Mouse (Mus musculus) limb, embryonic 11.5 days (tissue): ENCODE results near the gene Ldb3. TPM values are rescaled to one million over a fixed set of nuclear protein-coding genes. Genes with fewer than 3 reads are reported as not detected.

Source experiments
- ATAC-seq: fragments of 200-750 bp; cut with Nextera tagmentation; 2 replicates; pipeline ENCODE4 v1.8.0; 2017; ENCODE audit warnings: low read depth; ENCODE audit not compliant: insufficient number of reproducible peaks, low FRiP score, low TSS enrichment
- DNase-seq: peaks from one replicate; pipeline ENCODE4 v3.0.0-alpha.2; 2015; ENCODE audit warnings: low spot score
- H3K27ac ChIP-seq: fragments of 300-500 bp; sonication (generic); replicated peaks from 2 replicates; pipeline ENCODE4 v1.5.1; 2014; ENCODE audit warnings: low read depth, mild to moderate bottlenecking, low read length
- H3K27me3 ChIP-seq: fragments of 300-500 bp; sonication (generic); 2 replicates; pipeline ENCODE4 v1.6.1; 2014; ENCODE audit warnings: mild to moderate bottlenecking, low read length, mixed read lengths; ENCODE audit not compliant: control insufficient read depth, insufficient read depth
- H3K36me3 ChIP-seq: fragments of 300-500 bp; sonication (generic); 2 replicates; pipeline ENCODE4 v1.6.1; 2014; ENCODE audit warnings: mild to moderate bottlenecking, low read length, moderate library complexity, mixed read lengths; ENCODE audit not compliant: control insufficient read depth, insufficient read depth
- H3K4me1 ChIP-seq: fragments of 300-500 bp; sonication (generic); 2 replicates; pipeline ENCODE4 v1.6.1; 2014; ENCODE audit warnings: low read length, mixed read lengths; ENCODE audit not compliant: control insufficient read depth, insufficient read depth
- H3K4me2 ChIP-seq: fragments of 300-500 bp; sonication (generic); 2 replicates; pipeline ENCODE4 v1.6.1; 2014; ENCODE audit warnings: low read depth, mild to moderate bottlenecking, moderate library complexity; ENCODE audit not compliant: severe bottlenecking
- H3K4me3 ChIP-seq: fragments of 300-500 bp; sonication (generic); 2 replicates; pipeline ENCODE4 v1.5.1; 2014; ENCODE audit warnings: low read depth, low read length
- H3K9ac ChIP-seq: fragments of 300-500 bp; sonication (generic); 2 replicates; pipeline ENCODE4 v1.6.1; 2014; ENCODE audit warnings: mild to moderate bottlenecking, low read length
- H3K9me3 ChIP-seq: fragments of 300-500 bp; sonication (generic); 2 replicates; pipeline ENCODE4 v1.6.1; 2016; ENCODE audit warnings: low read length; ENCODE audit not compliant: control insufficient read depth
- WGBS: fragments of 180-500 bp; shearing (Covaris S2); extraction: QIAGEN DNeasy Blood & Tissue Kit; methylation state at CpG from one replicate; pipeline ENCODE4 v1.1.7; 2014; 5-methylcytosine and 5-hydroxymethylcytosine counted together
- polyA plus RNA-seq: library from polyadenylated mRNA; unstranded; fragments of >200 nt; fragmentation: Nextera tagmentation; extraction: Ambion mirVana; gene quantifications from 2 replicates; pipeline ENCODE4 v1.2.1, GENCODE M21; 2014

The Ldb3 gene
- polyA plus RNA-seq, 1 experiment from 2014 or later: 0.68 TPM

- no peak overlapping the region for H3K9ac ChIP-seq
- no peaks in the 10 kb centered on the region for H3K36me3 ChIP-seq
- 0 out of 2 replicates have a peak overlapping the region, but pooled peaks have one; percentile 64 for H3K4me2 ChIP-seq
- peaks cover 6% of the 10 kb centered on the region; the same call in 1 of the 2 replicates for H3K4me1 ChIP-seq
- no peaks in the 10 kb centered on the region for H3K27me3 ChIP-seq
- no peak overlapping the region for H3K27ac ChIP-seq
- ATAC-seq (no peak), DNase-seq (no peak)
- 77% methylated on average over 4 of the region's 4 CpGs for WGBS
- no peak overlapping the region for H3K4me3 ChIP-seq
- H3K9me3 ChIP-seq: no peaks in the 10 kb centered on the region
These were observed 88.8 kb downstream of the Ldb3 start for GRCm38 (mm10) chr14:34499664-34500063.

DNA sequence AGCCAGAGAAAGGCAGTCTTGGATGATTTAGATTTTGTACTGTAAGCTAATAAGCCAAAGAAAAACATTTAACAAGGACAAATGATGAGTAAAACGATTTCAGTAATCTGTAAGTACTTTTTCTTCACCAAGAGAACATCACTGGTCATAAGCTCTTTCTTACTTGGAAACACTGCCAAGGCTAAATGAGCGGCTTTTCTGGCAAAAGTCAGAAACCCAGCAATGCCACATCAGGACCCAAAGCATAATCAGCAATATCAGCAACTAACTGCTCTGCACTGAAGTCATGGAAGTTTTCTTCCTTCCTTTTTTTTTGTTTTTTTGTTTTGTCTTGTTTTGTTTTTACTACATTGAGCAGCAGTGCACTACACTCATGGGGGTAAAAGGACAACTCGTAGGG lies 91.1 kb downstream of the Ldb3 start:
- DNase-seq: no peak
- 84% methylated on average over 3 of the region's 3 CpGs for WGBS
- Histone ChIP-seq H3K4me3 (no peak overlapping the region), H3K9ac (no peak overlapping the region), H3K36me3 (no peaks in the 10 kb centered on the region), H3K27ac (no peak overlapping the region), H3K27me3 (no peaks in the 10 kb centered on the region), H3K4me1 (peaks cover 6% of the 10 kb centered on the region; the same call in 1 of the 2 replicates), H3K9me3 (no peaks in the 10 kb centered on the region), H3K4me2 (no peak overlapping the region)
- ATAC-seq: no peak

DNA sequence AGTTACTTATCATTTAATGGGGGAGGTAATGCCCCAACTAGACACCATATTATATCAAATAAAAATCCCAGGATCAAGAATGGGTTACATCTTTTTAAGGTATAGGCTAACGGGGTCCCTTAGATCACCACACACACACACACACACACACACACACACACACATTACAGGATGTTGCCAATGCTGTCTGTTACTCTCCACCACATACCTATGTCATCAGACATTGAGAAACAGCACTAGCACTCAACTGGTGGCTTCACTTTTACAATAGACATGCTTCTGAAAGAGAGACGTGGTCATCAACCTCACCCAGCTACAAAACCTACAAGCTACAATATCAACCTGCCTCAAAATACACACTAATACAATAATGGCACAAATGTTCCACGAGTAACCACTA lies 94.8 kb downstream of the Ldb3 start:
- Histone ChIP-seq H3K27ac (no peak overlapping the region), H3K9ac (no peak overlapping the region), H3K27me3 (no peaks in the 10 kb centered on the region), H3K36me3 (peaks cover 2% of the 10 kb centered on the region; the same call in 1 of the 2 replicates), H3K4me3 (no peak overlapping the region), H3K4me2 (no peak overlapping the region), H3K4me1 (no peaks in the 10 kb centered on the region), H3K9me3 (no peaks in the 10 kb centered on the region)
- 92% methylated on average over 3 of the region's 3 CpGs for WGBS
- ATAC-seq (no peak), DNase-seq (no peak)

GRCm38 (mm10) chr14:34492688-34493087 lies 95.8 kb downstream of the Ldb3 start:
- no peak overlapping the region for H3K4me2 ChIP-seq
- ATAC-seq (no peak), DNase-seq (no peak)
- H3K27ac ChIP-seq: no peak overlapping the region
- WGBS: 86% methylated on average over 2 of the region's 2 CpGs
- peaks cover 2% of the 10 kb centered on the region; the same call in 1 of the 2 replicates for H3K36me3 ChIP-seq
- H3K4me1 ChIP-seq: no peaks in the 10 kb centered on the region
- no peaks in the 10 kb centered on the region for H3K27me3 ChIP-seq
- H3K9me3 ChIP-seq: no peaks in the 10 kb centered on the region
- no peak overlapping the region for H3K9ac ChIP-seq
- no peak overlapping the region for H3K4me3 ChIP-seq

DNA sequence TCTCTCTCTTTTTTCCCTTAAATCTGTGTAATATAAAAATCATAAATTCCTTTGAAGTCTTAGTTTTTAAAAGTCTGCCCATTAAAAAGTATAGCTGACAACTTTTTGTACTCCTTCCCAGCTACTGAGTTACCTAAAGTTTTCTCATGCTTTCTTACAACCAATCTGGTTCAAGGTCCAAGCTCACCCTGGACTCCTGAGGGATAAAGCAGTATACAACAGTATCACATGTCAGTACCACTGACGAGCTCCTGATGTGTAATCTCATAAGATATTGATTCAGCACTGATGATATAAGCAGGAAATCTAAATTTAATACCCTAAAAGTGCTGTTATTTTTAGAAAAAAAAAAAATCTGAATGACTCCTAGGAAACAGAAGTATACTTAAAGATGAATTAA lies 97.5 kb downstream of the Ldb3 start:
- no peak overlapping the region for H3K4me3 ChIP-seq
- DNase-seq (no peak), ATAC-seq (no peak)
- H3K36me3 ChIP-seq: peaks cover 2% of the 10 kb centered on the region; the same call in 1 of the 2 replicates
- H3K9ac ChIP-seq: no peak overlapping the region
- H3K4me2 ChIP-seq: no peak overlapping the region
- no peaks in the 10 kb centered on the region for H3K27me3 ChIP-seq
- H3K4me1 ChIP-seq: no peaks in the 10 kb centered on the region
- WGBS: 69% methylated on average over 1 of the region's 1 CpGs
- no peak overlapping the region for H3K27ac ChIP-seq
- no peaks in the 10 kb centered on the region for H3K9me3 ChIP-seq

DNA sequence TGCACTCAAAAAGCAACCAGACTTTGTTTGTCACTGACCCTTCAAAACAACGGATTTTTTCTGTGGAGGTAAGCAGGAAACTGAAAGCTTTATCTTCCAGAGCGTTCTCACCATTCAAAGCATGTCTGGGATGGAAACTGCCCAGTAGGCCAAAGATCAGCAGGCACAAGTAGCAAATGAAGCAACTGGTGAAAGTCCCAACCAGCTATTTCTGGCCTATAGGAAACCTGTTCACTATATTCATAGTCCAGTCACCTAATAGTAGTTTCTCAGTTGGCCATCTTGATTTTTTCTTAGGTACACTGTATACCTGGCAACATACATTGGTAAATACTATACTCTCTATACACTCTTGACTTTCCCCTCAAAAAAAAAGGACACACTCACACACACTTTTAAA lies 98.6 kb downstream of the Ldb3 start:
- Histone ChIP-seq H3K4me2 (no peak overlapping the region), H3K27ac (no peak overlapping the region)

GRCm38 (mm10) chr14:34486169-34486568 lies 102.3 kb downstream of the Ldb3 start:
- Histone ChIP-seq H3K9ac (no peak overlapping the region), H3K9me3 (no peaks in the 10 kb centered on the region), H3K4me2 (no peak overlapping the region), H3K4me3 (no peak overlapping the region), H3K27ac (no peak overlapping the region), H3K4me1 (no peaks in the 10 kb centered on the region), H3K36me3 (no peaks in the 10 kb centered on the region), H3K27me3 (no peaks in the 10 kb centered on the region)
- DNase-seq (no peak), ATAC-seq (no peak)
- 71% methylated on average over 8 of the region's 8 CpGs for WGBS

More for the DNA sequence above, 98.6 kb downstream of the Ldb3 start:
- ATAC-seq (no peak), DNase-seq (no peak)
- no peaks in the 10 kb centered on the region for H3K4me1 ChIP-seq
- H3K36me3 ChIP-seq: peaks cover 2% of the 10 kb centered on the region; the same call in 1 of the 2 replicates
- no peaks in the 10 kb centered on the region for H3K27me3 ChIP-seq
- H3K9ac ChIP-seq: no peak overlapping the region
- 80% methylated on average over 2 of the region's 2 CpGs for WGBS
- H3K4me3 ChIP-seq: no peak overlapping the region
- no peaks in the 10 kb centered on the region for H3K9me3 ChIP-seq

DNA sequence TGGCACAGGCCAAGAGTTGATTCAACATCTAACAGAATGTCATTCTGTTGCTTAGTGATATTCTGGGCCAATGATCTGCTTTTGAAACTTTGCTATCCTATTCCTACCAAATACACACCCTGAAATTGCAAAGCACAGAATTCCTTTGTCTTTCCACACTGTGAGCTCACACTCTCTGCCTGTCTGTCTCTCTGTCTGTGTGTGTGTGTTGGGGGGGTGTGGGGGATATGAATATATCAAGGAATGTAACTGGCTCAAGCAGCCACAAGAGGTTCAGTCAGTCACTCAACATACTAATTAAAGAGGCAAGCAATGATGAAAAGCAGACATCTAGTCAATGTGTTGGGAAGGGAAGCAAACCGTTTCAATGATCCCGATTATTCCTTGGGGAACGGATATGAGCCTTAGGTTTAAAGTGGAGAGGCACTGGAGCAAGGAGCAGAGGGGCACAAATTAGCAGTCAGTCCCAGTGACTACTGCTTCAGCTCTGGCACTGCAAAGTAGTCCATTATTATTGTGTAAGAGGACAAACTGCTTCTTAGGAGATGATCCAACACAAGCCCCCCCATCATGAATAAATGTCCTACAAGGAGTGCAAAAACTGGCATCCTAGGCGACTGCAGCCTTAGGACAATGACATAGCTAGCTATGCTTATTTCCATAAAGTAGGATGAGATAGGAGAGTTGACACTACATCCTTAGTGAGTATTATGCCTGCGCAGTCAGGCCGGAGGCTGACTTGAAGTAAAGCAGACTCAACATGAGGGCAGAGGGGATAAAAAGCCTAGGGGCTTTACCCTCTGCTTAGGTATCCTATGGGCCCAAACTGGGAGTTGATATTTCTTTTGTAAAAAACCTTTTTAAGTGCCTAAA lies 104.8 kb downstream of the Ldb3 start:
- no peak overlapping the region for H3K27ac ChIP-seq
- ATAC-seq (no peak), DNase-seq (no peak)
- H3K27me3 ChIP-seq: no peaks in the 10 kb centered on the region
- no peaks in the 10 kb centered on the region for H3K9me3 ChIP-seq
- WGBS: 51% methylated on average over 6 of the region's 6 CpGs
- no peaks in the 10 kb centered on the region for H3K36me3 ChIP-seq
- no peak overlapping the region for H3K4me2 ChIP-seq
- H3K4me1 ChIP-seq: no peaks in the 10 kb centered on the region
- H3K4me3 ChIP-seq: no peak overlapping the region
- H3K9ac ChIP-seq: no peak overlapping the region
